Mouse (Mus musculus) lung, embryonic 15.5 days (tissue): ENCODE measurements at regions not wholly inside any gene's neighbourhood (a gene's known extent, or its start where the extent isn't known, plus 50 kb on each side); places are given as distances from the start of the nearest gene placed in this dataset.

Experiments used
- ATAC-seq: fragments of 200-750 bp; cut with Nextera tagmentation; 2 replicates; pipeline ENCODE4 v1.8.0; 2017; ENCODE audit warnings: moderate number of reproducible peaks, borderline replicate concordance; ENCODE audit not compliant: low FRiP score, low TSS enrichment; ENCODE audit errors: extremely low read depth
- H3K27ac ChIP-seq: fragments of 300-500 bp; sonication (generic); 2 replicates; pipeline ENCODE4 v1.5.1; 2015; ENCODE audit warnings: moderate library complexity, mild to moderate bottlenecking, inconsistent platforms
- H3K27me3 ChIP-seq: fragments of 300-500 bp; sonication (generic); 2 replicates; pipeline ENCODE4 v1.6.1; 2015; ENCODE audit warnings: inconsistent platforms
- H3K36me3 ChIP-seq: fragments of 300-500 bp; sonication (generic); 2 replicates; pipeline ENCODE4 v1.6.1; 2015; ENCODE audit warnings: inconsistent platforms
- H3K4me1 ChIP-seq: fragments of 300-500 bp; sonication (generic); 2 replicates; pipeline ENCODE4 v1.6.1; 2015; ENCODE audit warnings: inconsistent platforms
- H3K4me2 ChIP-seq: fragments of 300-500 bp; sonication (generic); 2 replicates; pipeline ENCODE4 v1.6.1; 2015; ENCODE audit warnings: inconsistent platforms, mild to moderate bottlenecking, moderate library complexity
- H3K4me3 ChIP-seq: fragments of 300-500 bp; sonication (generic); 2 replicates; pipeline ENCODE4 v1.5.1; 2015; ENCODE audit warnings: mild to moderate bottlenecking, inconsistent platforms
- H3K9ac ChIP-seq: fragments of 300-500 bp; sonication (generic); 2 replicates; pipeline ENCODE4 v1.6.1; 2015; ENCODE audit warnings: inconsistent platforms
- H3K9me3 ChIP-seq: fragments of 300-500 bp; sonication (generic); 2 replicates; pipeline ENCODE4 v1.6.1; 2016; ENCODE audit warnings: inconsistent platforms
- WGBS: fragments of 180-500 bp; shearing (Covaris S2); methylation state at CpG from one replicate; pipeline ENCODE4 v1.1.7; 2015; 5-methylcytosine and 5-hydroxymethylcytosine counted together

DNA sequence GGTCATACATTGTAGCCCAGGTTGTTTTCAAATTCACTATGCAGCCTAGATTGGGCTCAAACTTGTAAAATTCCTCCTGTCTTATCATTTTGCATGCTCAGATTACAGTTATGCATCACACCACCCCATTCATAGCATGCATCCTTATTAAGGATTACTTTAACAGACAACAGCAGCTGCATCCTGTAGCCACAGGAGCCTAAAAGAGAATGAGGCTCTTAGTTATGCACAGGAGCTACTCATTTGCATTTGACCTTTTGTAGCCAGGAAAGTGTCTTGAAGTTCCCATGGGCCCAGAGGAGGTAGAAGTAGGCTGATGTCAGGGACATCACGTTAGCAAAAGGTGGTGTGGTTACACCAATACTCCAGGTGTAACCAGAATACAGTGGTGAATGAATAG is 148.9 kb upstream of the Sdr16c6 start:
- WGBS: 25% methylated on average over 1 of the region's 1 CpGs
- no peak for ATAC-seq
- H3K27me3 ChIP-seq: no peaks in the 10 kb centered on the region

DNA sequence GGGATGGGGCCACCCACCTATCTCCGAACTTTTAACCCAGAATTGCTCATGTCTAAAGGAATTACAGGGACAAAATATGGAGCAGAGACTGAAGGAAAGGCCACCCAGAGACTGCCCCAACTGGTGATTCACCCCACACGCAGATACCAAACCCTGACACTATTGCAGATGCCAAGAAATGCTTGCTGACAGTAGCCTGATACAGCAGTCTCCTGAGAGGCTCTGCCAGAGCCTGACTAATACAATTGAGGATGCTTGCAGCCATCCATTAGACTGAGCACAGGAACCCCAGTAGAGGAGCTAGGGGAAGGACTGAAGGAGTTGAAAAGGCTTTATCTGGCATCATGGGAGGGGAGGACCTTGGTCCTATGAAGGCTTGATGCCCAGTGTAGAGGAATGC is 142.4 kb upstream of the Sdr16c6 start:
- 76% methylated on average over 2 of the region's 2 CpGs for WGBS
- ATAC-seq: no peak
- H3K9me3 ChIP-seq: no peaks in the 10 kb centered on the region

More for the DNA sequence above, 148.9 kb upstream of the Sdr16c6 start:
- no peaks in the 10 kb centered on the region for H3K36me3 ChIP-seq
- no peak overlapping the region for H3K4me3 ChIP-seq
- H3K4me1 ChIP-seq: no peaks in the 10 kb centered on the region
- H3K9ac ChIP-seq: no peak overlapping the region
- no peaks in the 10 kb centered on the region for H3K9me3 ChIP-seq
- H3K27ac ChIP-seq: no peak overlapping the region
- no peak overlapping the region for H3K4me2 ChIP-seq

DNA sequence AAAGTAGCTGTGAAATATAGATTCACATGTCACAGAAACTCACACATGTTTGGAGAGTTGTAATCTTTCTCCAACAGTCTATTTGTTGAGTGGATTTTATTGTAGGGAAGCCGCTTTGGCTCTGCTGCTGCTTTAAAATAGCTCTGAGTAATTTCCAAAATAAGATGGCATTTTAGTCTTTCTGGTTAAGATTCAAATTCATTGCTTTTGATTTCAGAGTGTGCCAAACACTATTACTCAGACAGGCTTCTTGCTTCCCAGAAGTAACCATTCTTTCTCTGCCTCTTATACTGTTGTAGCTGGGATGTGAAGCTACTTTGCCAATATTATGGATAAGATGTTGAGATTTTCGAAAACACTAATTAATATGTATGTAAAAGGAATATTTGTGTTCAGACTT is 134.6 kb upstream of the Sdr16c6 start:
- H3K4me2 ChIP-seq: no peak overlapping the region
- no peak overlapping the region for H3K9ac ChIP-seq
- H3K4me3 ChIP-seq: no peak overlapping the region
- no peak for ATAC-seq
- no peaks in the 10 kb centered on the region for H3K27me3 ChIP-seq
- WGBS: 79% methylated on average over 2 of the region's 2 CpGs
- H3K36me3 ChIP-seq: no peaks in the 10 kb centered on the region
- H3K27ac ChIP-seq: no peak overlapping the region
- H3K9me3 ChIP-seq: no peaks in the 10 kb centered on the region
- no peaks in the 10 kb centered on the region for H3K4me1 ChIP-seq

More for the DNA sequence above, 142.4 kb upstream of the Sdr16c6 start:
- H3K4me1 ChIP-seq: no peaks in the 10 kb centered on the region
- no peak overlapping the region for H3K9ac ChIP-seq
- no peak overlapping the region for H3K4me3 ChIP-seq
- H3K27ac ChIP-seq: no peak overlapping the region
- no peaks in the 10 kb centered on the region for H3K36me3 ChIP-seq
- no peak overlapping the region for H3K4me2 ChIP-seq
- H3K27me3 ChIP-seq: no peaks in the 10 kb centered on the region

DNA sequence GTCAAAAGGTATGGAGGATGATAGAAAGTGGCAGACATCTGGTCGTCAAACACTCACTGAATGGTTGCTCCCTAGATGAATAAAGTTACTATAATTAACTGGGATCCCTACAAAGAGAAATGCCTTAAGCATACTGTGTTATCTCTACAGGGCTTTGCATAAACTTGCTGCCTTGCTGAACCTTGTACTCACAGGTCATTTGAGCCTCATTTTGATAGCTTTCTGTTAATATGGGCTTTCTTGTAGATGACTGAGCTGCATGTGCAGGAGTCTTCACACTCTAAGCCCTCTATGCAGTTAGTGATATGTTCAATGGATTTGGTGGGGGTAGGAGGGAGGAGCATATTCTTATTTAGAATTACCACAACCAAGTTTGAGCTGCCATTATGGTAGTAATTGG is 127.8 kb upstream of the Sdr16c6 start:
- Histone ChIP-seq H3K27me3 (no peaks in the 10 kb centered on the region), H3K9ac (no peak overlapping the region), H3K4me3 (no peak overlapping the region), H3K27ac (no peak overlapping the region), H3K4me1 (no peaks in the 10 kb centered on the region), H3K36me3 (no peaks in the 10 kb centered on the region), H3K4me2 (no peak overlapping the region), H3K9me3 (no peaks in the 10 kb centered on the region)
- no peak for ATAC-seq
- 57% methylated on average over 1 of the region's 1 CpGs for WGBS

DNA sequence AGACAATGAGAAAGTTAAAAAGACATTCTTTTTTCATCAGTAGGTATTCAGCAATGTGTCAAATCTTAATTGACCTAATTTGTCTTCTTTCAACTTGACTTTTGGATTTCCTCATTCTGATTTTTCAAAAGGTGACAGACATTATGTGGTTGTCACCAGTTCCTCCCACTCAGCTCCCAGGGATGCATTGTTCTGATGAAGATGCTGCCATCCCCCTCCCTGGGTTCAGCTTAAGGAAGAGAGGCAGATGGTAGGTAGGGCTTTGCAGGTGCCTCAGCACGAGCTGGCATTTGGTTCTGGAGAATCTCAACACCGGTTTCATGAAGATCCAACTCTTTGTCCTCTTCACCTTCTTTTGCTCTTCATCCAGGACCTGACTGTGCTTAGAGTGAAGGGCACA is 122.0 kb upstream of the Sdr16c6 start:
- WGBS: 55% methylated on average over 2 of the region's 2 CpGs
- ATAC-seq: no peak
- no peaks in the 10 kb centered on the region for H3K27me3 ChIP-seq
- no peak overlapping the region for H3K27ac ChIP-seq
- no peak overlapping the region for H3K9ac ChIP-seq
- peaks cover 3% of the 10 kb centered on the region; the same call in 1 of the 2 replicates for H3K4me1 ChIP-seq
- H3K4me3 ChIP-seq: no peak overlapping the region
- no peaks in the 10 kb centered on the region for H3K9me3 ChIP-seq
- H3K36me3 ChIP-seq: no peaks in the 10 kb centered on the region
- H3K4me2 ChIP-seq: no peak overlapping the region

DNA sequence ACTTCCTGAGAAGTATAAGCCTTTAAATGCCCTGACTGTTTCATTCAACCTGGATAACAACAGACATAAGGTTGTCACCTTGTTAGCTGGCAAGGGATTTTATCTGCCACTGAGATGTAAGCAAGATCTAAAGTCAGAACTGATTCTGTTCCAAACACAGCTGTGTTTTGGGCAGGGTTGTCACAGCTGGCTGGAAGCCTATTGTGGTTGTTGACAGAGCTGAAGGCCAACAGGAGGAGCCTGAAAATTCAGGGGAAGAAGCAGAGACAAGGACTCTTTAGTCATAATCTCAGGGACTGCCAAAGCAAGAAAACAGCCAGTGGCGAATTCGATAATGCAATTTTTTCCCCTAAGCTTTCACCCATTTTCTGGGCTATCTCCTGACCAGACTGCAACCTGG is 118.5 kb upstream of the Sdr16c6 start:
- 53% methylated on average over 2 of the region's 2 CpGs for WGBS
- Histone ChIP-seq H3K4me3 (no peak overlapping the region), H3K4me2 (no peak overlapping the region), H3K27ac (no peak overlapping the region), H3K9ac (no peak overlapping the region), H3K9me3 (no peaks in the 10 kb centered on the region), H3K27me3 (no peaks in the 10 kb centered on the region), H3K4me1 (peaks cover 3% of the 10 kb centered on the region; the same call in 1 of the 2 replicates), H3K36me3 (no peaks in the 10 kb centered on the region)
- no peak; the same call in 1 of the 2 replicates for ATAC-seq

DNA sequence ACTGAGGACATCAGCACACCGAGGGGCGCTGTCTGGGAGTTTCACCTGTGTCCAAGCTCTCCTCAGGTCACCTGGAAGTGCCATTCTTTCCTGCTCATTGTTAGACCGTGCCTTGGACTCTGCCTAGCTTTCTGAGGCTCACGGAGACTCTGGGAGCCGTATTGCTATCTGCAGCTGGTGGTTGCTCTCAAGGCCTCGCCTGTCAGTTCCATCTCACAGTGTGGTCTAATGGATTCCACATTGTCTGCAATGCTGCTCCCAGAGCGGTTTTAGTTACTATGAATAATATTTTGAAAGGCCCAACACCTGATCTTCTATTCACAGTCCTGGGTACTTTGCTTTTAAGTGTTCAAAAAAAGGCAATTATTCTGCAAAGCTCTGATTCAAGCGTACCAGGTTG is 117.9 kb upstream of the Sdr16c6 start:
- no peak overlapping the region for H3K9ac ChIP-seq
- 51% methylated on average over 8 of the region's 8 CpGs for WGBS

More for the DNA sequence above, 117.9 kb upstream of the Sdr16c6 start:
- H3K9me3 ChIP-seq: no peaks in the 10 kb centered on the region
- ATAC-seq: no peak; the same call in 1 of the 2 replicates
- H3K4me1 ChIP-seq: peaks cover 3% of the 10 kb centered on the region; the same call in 1 of the 2 replicates
- no peaks in the 10 kb centered on the region for H3K36me3 ChIP-seq
- H3K4me3 ChIP-seq: no peak overlapping the region
- no peaks in the 10 kb centered on the region for H3K27me3 ChIP-seq
- H3K4me2 ChIP-seq: no peak overlapping the region
- H3K27ac ChIP-seq: no peak overlapping the region
